In the genomic region with DNA sequence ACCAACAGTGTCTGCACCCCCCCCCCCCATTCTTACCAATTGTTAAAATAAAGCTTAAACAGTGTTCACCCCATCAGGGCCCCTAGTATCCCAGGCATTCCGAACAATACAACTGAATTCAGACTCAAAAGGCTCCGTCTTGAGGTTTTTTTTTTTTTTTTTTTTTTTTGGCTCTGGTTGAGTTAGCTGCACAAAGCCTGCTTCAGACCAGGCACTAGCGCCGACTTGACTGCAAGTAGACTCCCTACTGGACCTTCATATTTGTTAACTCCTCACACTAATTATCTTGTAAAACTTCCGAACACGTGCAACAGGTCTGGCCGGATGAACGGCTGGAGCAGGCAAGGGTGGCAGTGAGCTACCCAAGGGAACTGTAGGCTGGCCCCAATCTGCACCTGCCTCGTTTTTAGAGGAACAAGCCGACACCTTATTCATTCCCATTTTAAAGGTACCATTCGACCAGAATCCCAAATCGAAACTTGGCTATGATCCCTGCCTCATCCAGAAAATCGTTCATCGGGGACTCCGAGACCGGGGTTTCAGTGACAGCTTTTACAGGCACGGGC, we compare ENCODE assay signal across 8 mouse cellular contexts. TPM values are rescaled to one million over a fixed set of nuclear protein-coding genes. Genes with fewer than 3 reads are reported as not detected.
DNase-seq lines count a peak whose midpoint lies in the region; ATAC-seq and TF ChIP-seq lines count a peak whose summit lies in the region.

No protein-coding gene starts in this region.

- H3K4me3 ChIP-seq in bone marrow, adult 2 months (replicated peaks; ENCODE audit: control insufficient read depth, low read depth, low read length): peak overlapping the region; percentile 100
- H3K4me3 ChIP-seq in forebrain, embryonic 12.5 days (replicated peaks): peak overlapping the region; percentile 91
- peak overlapping the region; percentile 93 for H3K4me3 ChIP-seq in midbrain, embryonic 14.5 days (replicated peaks; ENCODE audit: low read depth, low read length)

- no peaks in the 10 kb centered on the region for H3K9me3 ChIP-seq in forebrain, embryonic 12.5 days
- H3K9me3 ChIP-seq in midbrain, embryonic 14.5 days (ENCODE audit: control insufficient read depth, low read length): no peaks in the 10 kb centered on the region

- H3K9ac ChIP-seq in forebrain, embryonic 12.5 days: peak overlapping the region; percentile 92
- H3K9ac ChIP-seq in midbrain, embryonic 14.5 days (replicated peaks; ENCODE audit: low read length): peak overlapping the region; percentile 92

- H3K4me2 ChIP-seq in forebrain, embryonic 12.5 days: peak overlapping the region; percentile 84
- peak overlapping the region; percentile 90 for H3K4me2 ChIP-seq in midbrain, embryonic 14.5 days (ENCODE audit: low read length)

- TF ChIP-seq CTCF in bone marrow, adult 2 months (IDR thresholded peaks at IDR 0.05; ENCODE audit: control insufficient read depth, insufficient read depth, low read length): no peak

- TF ChIP-seq POLR2A in bone marrow, adult 2 months (IDR thresholded peaks at IDR 0.05; ENCODE audit: borderline replicate concordance, control insufficient read depth, low read depth, low read length): no peak

- peak; percentile 19 for DNase-seq in ovary, postnatal 14 days (ENCODE audit: low spot score)
- no peak for DNase-seq in ovary, postnatal 10 days (ENCODE audit: low spot score)
- DNase-seq in kidney, postnatal 4 days: peak; percentile 32 to 56
- peak; percentile 21 for DNase-seq in midbrain, embryonic 14.5 days
- no peak for DNase-seq in thymus, postnatal 25 days
- DNase-seq in layer of hippocampus, postnatal 25 days (ENCODE audit: extremely low spot score in 1 of 2, low spot score in 1 of 2): no peak

- H3K27ac ChIP-seq in bone marrow, adult 2 months (ENCODE audit: control insufficient read depth, insufficient read depth, low read depth, low read length, poor library complexity): peak overlapping the region; percentile 79
- peak overlapping the region; percentile 88 for H3K27ac ChIP-seq in forebrain, embryonic 12.5 days
- H3K27ac ChIP-seq in midbrain, embryonic 14.5 days (replicated peaks; ENCODE audit: low read depth, low read length): peak overlapping the region; percentile 89

- peak; percentile 18; the same call in 1 of the 2 replicates for ATAC-seq in forebrain, embryonic 12.5 days (ENCODE audit: low FRiP score)
- no peak for ATAC-seq in midbrain, embryonic 14.5 days (ENCODE audit: low FRiP score, low TSS enrichment)

- peaks cover 39% of the 10 kb centered on the region for H3K36me3 ChIP-seq in forebrain, embryonic 12.5 days (replicated peaks)
- peaks cover 33% of the 10 kb centered on the region for H3K36me3 ChIP-seq in midbrain, embryonic 14.5 days (ENCODE audit: control insufficient read depth, insufficient read depth, low read length)

- WGBS in bone marrow, adult 2 months: 1% methylated on average over 17 of the region's 17 CpGs
- WGBS in forebrain, embryonic 12.5 days: under 1% methylated on average over 17 of the region's 17 CpGs
- WGBS in midbrain, embryonic 14.5 days: 1% methylated on average over 17 of the region's 17 CpGs

- H3K4me1 ChIP-seq in bone marrow, adult 2 months (ENCODE audit: control insufficient read depth, insufficient read depth, low read length): no peaks in the 10 kb centered on the region; the same call in 1 of the 2 replicates
- H3K4me1 ChIP-seq in forebrain, embryonic 12.5 days: peaks cover 18% of the 10 kb centered on the region
- peaks cover 4% of the 10 kb centered on the region; the same call in 1 of the 2 replicates for H3K4me1 ChIP-seq in midbrain, embryonic 14.5 days (ENCODE audit: control insufficient read depth, insufficient read depth, low read length)

- H3K27me3 ChIP-seq in forebrain, embryonic 12.5 days: no peaks in the 10 kb centered on the region
- no peaks in the 10 kb centered on the region for H3K27me3 ChIP-seq in midbrain, embryonic 14.5 days (ENCODE audit: control insufficient read depth, insufficient read depth, low read length)

RNA-seq across cellular contexts. Expression of gene Psmd7, which starts 0.8 kb away (rescaled TPM):
- polyA plus RNA-seq in bone marrow, adult 2 months (2011; ENCODE audit: insufficient read depth, insufficient read length, low replicate concordance, missing spikeins): 52.1 and 67.1 TPM in 2 replicates
- 291 and 295 TPM in 2 replicates for polyA plus RNA-seq in forebrain, embryonic 12.5 days (2016; fragmentation: Nextera tagmentation; extraction: Ambion mirVana)
- polyA plus RNA-seq in midbrain, embryonic 14.5 days (2014; fragmentation: Nextera tagmentation; extraction: Ambion mirVana): 233 and 237 TPM in 2 replicates
- total RNA-seq in layer of hippocampus, postnatal 25 days (2021): 100 to 1,000 TPM; 101 to 107 TPM

Comparison
In these comparisons a context has a peak if more than half of its experiments do, and no peak if none do; other contexts are left out.
1. DNase-seq: peak in ovary, postnatal 14 days (single experiment), kidney, postnatal 4 days (2 of 2) and midbrain, embryonic 14.5 days (single experiment); none in ovary, postnatal 10 days (single experiment), thymus, postnatal 25 days (single experiment) and layer of hippocampus, postnatal 25 days (0 of 2).
2. Peak in every context shown above with its lines, with median percentiles within 50 percentile points of each other: H3K27ac ChIP-seq and H3K4me3 ChIP-seq.